Mouse (Mus musculus): Measurements from ENCODE around the gene Dusp16. TPM values are rescaled to one million over a fixed set of nuclear protein-coding genes. Genes with fewer than 3 reads are reported as not detected.
"Not testable (repeated sequence)": the region's sequence is repeated elsewhere in the genome, so short reads cannot be mapped to it uniquely, and the experiment has no call there.

Gene Dusp16
- total RNA-seq, 2 experiments from 2014 or later = 7.3 to 7.6 TPM

DNA sequence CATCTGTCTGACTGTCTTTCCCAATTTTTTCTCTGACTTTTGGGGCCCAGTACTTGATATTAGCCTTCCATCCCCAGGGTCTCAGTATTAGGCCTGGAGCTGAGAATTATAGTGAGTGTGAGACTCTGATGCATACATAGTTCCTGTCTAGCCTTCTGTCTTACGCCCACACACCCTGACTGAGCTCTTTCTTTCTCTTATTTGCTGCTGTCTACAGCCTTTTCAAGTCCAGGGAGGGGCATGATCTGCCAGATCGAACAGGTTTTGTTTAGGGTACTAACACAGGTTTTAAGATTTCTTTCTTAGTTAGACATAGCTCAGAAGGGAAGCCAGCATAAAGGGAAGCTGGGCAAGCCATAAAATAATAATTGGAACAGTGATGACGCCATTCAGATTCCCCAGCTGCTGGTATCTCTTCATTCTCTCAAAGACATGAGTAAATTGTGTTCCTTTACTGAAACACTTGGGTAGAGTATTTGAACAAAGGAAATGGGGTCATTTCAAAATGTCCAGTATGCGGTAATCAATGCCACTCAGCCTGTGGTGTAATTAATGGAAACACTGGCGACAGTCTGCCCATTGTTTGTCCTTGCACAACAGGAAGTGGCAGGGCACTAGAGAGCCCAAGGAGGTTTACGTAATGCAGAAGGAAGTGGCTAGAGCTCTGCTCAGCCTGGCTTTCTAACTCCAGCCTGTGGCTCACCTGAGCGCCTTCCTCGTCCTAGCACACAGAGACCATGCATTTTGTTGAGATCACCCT is 91.8 kb downstream of the Dusp16 start:
- DNase-seq (ENCODE audit: low spot score in 2 of 2) = no peak

DNA sequence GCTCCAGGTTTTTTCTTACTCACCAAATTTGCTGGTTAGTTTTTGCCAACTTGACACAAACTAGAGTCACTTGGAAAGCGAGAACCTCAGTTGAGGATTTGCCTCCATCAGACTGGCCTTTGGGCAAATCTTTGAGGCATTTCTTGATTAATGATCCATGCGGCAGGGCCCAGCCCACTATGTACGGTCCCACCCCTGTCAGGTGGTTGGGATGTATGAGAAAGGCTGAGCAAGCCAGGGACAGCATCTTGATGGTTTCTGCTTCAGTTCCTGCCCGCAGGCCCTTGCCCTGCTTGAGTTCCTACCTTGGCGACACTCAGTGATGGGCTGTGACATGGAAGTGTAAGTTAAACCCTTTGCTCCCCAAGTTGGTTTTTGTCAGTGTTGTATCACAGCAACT is 94.2 kb downstream of the Dusp16 start:
- DNase-seq (ENCODE audit: low spot score in 2 of 2) = no peak

DNA sequence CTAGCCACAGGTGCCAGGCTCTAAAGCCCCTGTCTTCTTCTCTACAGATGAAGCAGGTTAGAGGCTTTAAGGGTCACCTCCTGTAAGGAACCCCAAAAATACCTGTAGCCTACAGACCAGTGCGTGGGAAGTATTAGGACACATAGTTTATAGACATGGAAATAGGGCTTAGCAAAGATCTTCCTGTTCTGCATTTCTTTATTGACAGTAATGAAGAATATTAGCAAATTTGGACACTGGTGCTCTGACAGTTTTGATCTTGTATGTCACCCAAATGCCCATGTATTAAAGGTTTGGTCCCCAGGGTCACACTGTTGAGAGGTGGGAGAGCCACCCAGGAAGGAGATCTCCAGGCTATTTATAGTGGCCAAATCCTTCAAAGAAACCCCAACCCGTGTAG is 95.9 kb downstream of the Dusp16 start:
- no peak for DNase-seq (ENCODE audit: low spot score in 2 of 2)

DNA sequence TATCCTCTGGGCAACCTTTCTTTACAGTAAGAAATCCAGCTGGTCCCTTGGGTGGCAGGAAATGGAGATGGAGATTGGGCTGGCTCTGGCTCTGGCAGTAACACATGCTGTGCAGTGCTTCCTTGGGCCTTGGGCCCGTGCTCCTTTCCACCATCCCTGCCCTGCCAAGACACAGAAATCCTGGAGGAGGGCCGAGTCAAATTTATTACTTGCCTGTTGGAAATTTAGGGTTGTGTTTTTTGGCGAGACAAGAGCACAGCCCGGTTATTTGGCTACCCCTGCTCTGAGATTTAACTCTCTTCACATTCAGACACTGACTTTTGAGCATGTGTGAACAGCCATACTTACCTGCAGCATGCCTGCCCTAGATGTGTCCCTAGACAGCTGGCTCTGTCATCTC is 96.3 kb downstream of the Dusp16 start:
- peak in 1 of 2 experiments; percentile 40 for DNase-seq (ENCODE audit: low spot score in 2 of 2)

DNA sequence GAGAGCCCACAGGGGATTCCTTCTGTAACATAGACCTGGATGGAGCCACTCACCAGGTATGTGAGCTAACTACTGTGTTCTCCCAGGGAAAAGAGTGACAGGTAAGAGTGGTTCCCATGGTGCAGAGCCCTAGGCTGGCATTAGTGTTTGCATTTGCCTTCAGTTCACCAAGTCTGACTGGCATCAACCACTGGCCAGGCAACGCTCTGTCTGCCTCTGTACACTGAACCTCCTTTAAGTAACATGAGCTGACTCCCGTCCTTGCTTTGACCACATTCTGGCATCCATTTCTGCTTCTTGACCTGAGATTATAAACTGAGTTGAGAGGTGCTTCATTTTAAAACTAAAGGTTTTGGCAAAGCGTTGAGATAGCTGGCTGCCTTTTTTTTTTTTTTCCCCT is 96.8 kb downstream of the Dusp16 start:
- DNase-seq (ENCODE audit: low spot score in 2 of 2) = no peak

DNA sequence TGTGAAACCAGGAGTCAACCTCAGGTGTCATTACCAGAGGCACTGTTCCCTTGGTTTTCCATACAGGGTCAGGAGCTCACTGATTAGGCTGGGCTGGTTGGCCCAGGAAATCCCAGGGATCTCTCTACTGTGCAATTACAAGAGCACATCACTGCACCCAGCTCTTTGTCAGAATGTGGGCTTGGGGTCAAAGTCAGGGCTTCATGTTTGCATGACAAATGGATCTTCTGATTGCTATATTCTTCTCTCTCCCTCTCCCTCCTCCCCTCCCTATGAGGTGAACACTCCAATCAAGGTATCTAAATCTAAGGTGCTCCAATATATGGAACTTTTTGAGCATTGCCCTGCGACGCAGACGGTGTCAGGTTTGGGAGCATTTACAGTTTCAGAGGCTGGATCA is 97.4 kb downstream of the Dusp16 start:
- no peak for DNase-seq (ENCODE audit: low spot score in 2 of 2)

DNA sequence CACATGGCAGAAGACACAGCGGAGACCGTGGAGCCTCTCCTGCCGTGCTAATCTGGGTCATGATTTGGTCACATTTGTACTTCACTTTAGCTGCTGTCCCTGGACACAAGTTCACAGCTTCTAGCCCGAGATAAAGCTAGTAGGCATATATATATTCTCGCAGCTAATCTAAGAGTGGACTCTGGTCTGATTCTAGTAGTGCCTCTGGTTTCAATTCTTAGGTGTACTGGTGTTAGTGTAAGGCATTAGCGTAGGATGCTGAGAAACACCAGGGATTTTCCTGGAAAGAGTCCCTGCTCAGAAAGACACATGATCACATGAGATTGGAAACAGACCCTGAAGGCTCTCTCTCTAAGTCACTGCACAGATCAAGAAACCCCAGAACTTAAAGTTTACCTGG is 97.9 kb downstream of the Dusp16 start:
- no peak for DNase-seq (ENCODE audit: low spot score in 2 of 2)

DNA sequence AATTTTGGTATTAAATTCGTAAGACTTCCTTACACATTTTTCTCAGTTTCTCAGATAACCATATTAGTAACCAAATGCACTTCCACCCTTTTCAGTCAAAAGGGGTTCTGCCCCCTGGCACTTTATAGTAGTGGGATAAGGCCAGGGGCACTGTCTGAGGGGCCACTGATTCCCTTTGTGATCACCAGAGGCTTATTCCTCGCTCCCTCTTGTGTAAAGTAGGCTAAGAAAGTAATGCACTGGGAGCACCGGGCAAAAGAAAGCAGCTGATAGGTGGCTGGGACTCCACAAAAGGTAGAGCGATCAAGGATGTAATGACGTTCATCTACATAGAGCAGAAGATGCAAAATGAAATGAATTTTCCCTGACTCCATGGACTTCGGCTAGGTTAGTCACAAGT is 106.9 kb downstream of the Dusp16 start:
- DNase-seq (ENCODE audit: low spot score in 2 of 2) = no peak

DNA sequence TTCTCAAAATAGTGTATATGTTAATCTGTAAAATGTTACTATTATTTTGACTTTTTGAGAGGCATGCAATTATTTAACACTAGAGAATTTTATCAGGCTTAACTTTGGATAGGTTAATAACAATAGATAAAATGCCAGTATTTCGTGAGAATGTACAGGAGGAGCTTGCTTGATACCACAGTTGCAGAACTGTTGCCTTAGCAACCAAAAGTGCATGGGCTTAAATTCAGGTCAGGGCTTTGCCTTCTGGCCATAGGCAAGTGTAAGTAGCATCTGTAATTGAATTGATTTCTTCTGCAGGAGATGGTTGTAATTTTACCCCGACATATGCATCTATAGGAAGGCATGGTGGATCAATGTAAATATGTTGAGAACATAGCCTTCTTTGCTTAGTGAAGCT is 107.4 kb downstream of the Dusp16 start:
- no peak for DNase-seq (ENCODE audit: low spot score in 2 of 2)

DNA sequence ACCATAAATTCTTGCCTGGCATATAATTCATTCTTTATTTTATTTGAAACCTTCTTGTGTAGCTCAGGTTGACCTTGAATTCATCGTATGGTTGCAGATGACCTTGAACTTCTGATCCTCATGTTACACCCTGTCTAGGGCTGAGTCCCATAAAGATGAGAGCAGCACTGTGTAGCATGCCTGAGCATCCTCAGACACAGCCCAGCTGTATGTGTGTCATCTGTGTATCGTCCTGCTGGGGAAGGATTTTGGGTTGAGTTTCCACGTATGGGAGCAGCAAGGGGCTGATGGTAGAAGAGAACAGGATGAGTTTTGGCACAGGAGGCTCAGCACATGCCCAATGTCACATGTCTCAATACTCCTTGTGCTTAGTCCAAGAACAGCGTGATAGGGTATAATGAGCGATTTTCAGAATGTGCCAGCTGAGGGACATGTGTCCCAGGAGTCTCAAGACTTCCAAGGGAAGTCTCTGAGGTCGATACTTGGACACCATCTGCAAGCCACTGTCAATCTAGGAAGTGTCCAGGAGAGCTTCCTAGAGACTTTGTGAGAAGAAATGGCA is 108.0 kb downstream of the Dusp16 start:
- no peak for DNase-seq (ENCODE audit: low spot score in 2 of 2)

DNA sequence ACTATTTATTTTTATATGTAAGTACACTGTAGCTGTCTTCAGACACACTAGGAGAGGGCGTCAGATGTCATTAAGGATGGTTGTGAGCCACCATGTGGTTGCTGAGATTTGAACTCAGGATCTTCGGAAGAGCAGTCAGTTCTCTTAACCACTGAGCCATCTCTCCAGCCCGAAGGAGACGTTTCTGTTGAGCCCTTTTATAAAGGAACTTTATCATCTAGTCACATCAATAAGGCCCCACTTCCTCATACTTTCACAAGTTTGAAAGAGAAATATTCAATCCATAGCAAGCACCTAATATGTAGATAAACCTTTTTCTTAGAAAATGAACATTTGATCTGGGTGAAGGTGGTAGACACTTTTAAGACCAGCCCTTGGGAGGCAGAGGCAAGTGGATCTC is 113.1 kb downstream of the Dusp16 start:
- DNase-seq (ENCODE audit: low spot score in 2 of 2) = not testable (repeated sequence)

DNA sequence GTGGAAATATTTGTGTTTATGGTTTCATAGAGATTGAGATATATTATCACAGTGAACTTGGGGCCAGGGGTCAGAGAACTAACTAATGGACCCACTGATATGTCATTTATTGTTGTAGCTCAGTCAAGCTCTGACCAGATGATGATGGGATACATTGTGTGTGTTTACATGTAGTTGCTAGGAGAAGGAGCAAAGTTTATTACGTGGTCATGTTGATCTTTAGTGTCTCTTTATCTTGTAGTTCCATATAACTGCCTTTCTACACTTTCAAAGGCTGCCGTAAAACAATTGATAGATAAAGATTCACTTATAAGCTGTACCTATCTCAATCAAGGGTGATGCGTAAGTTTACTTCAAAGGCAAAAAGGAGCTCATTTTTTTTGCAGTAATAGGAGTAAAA is 114.4 kb downstream of the Dusp16 start:
- DNase-seq (ENCODE audit: low spot score in 2 of 2) = no peak

DNA sequence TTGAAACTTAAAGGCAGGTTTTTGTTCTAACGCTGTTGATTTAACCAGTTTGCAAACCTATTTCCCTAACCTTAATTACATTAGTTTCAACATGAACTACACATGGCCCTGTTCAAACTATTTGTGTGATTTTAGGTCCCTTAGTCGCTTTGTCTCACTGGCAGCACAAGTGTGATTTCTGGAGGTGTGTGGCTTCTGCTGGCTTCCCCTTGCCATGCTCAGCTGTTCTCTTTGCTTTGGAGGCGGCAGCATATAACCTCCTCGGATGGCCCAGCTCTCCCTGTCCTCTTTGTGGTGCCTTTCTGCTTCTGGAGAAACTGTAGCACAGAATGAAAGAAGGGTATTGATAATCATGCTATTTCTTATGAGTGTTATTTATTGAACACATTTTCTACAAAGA is 114.9 kb downstream of the Dusp16 start:
- DNase-seq (ENCODE audit: low spot score in 2 of 2) = no peak

DNA sequence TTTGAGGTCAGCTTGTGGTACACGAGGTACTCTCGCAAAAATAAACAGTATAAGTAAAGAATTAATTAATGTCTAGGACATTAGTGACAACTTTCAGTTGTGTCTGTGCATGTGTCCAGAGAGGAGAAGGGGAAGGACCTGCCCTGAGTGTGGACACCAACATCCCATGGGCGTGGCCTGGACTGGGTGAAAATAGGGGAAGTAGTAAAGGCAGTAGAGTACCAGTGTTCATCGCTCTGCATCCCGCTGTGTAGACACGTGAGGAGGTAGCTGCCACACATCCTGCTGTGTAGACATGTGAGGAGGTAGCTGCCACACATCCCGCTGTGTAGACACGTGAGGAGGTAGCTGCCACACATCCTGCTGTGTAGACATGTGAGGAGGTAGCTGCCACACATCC is 118.7 kb downstream of the Dusp16 start:
- DNase-seq (ENCODE audit: low spot score in 2 of 2) = not testable (repeated sequence)

DNA sequence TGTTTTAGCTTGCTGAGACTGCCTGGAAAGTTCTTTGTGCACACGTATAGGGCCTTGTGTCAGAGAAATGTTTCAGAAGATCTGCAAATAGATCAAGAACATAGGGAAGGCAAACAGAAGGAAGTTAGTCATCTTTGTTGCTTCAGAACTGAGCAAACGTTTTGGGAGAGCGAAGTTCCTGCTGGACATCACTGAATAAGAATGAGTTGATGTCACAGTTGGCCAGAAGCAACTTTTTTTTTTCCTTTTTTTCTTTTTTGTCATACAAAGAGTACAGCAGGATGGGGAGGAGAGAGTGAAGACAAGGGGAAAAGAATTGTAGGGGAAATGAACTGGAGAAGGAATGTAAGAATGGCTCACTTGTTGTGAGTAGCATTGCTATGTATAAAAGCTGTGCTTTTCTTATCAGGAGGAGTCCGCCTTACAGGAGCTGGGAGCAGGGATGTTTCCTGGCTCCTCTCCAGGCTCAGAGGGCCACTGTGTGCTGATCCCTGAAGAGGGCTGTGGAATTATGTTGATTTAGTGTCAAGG is 121.5 kb downstream of the Dusp16 start:
- no peak for DNase-seq (ENCODE audit: low spot score in 2 of 2)

DNA sequence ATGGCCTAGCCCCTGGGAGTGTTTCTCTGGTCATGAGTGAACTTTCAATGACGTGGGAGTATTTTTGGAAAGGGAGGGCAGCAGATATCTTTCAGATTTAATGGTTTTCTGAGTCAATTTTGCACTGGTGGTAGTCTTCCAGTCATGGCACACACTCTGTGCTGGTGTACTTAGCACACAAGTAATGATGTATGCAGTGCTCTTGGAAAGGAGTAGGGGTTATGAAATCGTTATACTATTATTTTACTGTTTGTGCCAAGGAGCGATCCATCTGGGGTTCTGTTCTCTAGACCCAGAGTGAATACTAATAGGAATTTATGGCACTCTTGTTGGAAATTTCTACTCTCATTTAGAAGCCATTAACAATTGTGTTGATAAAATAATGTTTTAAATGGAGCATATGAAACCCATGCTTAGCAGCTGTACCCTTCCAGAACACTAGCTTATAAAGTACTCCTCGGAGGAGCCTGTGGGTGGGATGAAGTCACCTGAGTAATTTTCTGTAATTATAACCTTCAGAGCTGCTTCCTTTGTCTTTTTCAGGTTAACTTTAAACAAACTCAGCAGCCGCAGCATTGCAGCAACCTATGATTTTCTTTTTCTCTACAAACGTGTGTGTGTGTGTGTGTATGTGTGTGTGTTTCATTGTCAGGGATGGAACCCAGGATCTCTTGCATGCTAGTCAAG is 123.1 kb downstream of the Dusp16 start:
- no peak for DNase-seq (ENCODE audit: low spot score in 2 of 2)

DNA sequence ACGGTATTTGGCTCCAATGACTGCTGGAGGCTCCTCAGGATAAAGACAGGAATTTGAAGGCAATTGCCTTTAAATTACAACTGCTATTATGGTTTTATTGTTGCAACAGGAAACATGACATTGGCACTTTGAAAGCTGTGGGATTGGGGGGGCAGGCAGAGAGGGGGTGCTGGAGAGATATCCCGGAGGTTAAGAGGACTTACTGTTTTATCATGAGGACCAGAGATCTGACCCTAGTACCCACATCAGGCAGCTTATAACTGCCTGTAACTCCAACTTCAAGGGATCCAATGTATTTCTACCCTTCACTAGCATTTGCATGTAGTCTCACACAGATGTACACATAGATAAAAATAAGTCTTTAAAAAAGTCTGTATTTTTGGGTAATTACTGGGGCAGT is 123.9 kb downstream of the Dusp16 start:
- no peak for DNase-seq (ENCODE audit: low spot score in 2 of 2)

DNA sequence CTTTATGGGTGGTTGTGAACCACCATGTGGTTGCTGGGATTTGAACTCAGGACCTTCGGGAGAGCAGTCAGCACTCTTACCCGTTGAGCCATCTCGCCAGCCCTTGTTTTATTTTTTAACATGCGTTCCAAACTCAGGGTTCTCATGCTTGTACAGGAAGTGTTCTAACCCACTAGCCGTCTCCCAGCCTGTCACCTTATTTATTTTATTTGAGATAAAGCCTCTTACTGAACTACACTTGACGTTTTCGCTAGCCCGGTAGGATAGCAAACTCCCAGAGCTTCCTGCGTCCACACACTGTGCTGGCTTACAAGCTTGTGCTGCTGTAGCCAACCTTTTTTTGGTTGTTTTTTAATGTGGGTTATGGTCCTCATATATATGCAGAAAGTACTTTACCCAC is 126.6 kb downstream of the Dusp16 start:
- DNase-seq (ENCODE audit: low spot score in 2 of 2) = no peak
